14 mouse cellular contexts compared by ENCODE assay signal in the genomic region with DNA sequence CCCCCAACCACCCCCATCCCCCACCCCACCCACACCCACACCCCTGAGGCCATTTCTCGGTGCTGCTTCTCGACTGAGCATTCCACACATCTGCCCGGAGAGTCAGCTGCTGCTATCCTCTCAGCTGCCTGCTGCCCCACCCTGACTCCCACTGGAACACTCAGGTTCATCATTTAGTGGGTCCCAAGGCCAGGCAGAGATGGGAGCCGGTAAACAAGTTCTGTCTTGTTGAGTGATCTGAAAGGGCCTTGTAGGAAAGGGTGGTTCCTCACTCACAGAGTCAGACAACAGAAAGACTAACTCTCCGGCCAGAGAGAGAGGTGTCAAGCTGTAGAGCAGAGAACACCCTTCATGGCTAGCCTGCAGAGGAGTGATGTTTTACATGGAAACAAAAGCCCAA.
"Had no signal": no experiment of that assay in that cellular context is flagged by ENCODE, and none has a peak within 500 bp of the region (broad histone marks: within the 10 kb centered on the region; RNA-seq: fewer than 3 reads in every experiment).

No protein-coding gene starts in this region.

- H3K27ac ChIP-seq: liver, embryonic 15.5 days; midbrain, embryonic 13.5 days; stomach, embryonic 15.5 days had no signal

- H3K4me3 ChIP-seq: liver, embryonic 15.5 days; midbrain, embryonic 13.5 days; stomach, embryonic 15.5 days had no signal

- DNase-seq: kidney, adult 18-20 months; kidney, postnatal 14 days; layer of hippocampus, adult 9-11 months; layer of hippocampus, postnatal 36 days; lung, adult 2 months; lung, postnatal 36 days; right cerebral cortex, postnatal 4 days; spleen, adult 18-20 months; thymus, postnatal 4 days had no signal

- H3K27me3 ChIP-seq: liver, embryonic 15.5 days; midbrain, embryonic 13.5 days; stomach, embryonic 15.5 days had no signal

- H3K4me2 ChIP-seq: liver, embryonic 11.5 days; liver, embryonic 15.5 days; midbrain, embryonic 13.5 days; stomach, embryonic 15.5 days had no signal

- H3K9me3 ChIP-seq: liver, embryonic 15.5 days; midbrain, embryonic 13.5 days; stomach, embryonic 15.5 days had no signal

- H3K9ac ChIP-seq: liver, embryonic 15.5 days; midbrain, embryonic 13.5 days; stomach, embryonic 15.5 days had no signal

- H3K36me3 ChIP-seq: liver, embryonic 15.5 days; midbrain, embryonic 13.5 days; stomach, embryonic 15.5 days had no signal

- H3K4me1 ChIP-seq: liver, embryonic 15.5 days; midbrain, embryonic 13.5 days had no signal

- ATAC-seq: lung, postnatal 0 days; midbrain, embryonic 13.5 days had no signal
